Mouse (Mus musculus) liver, adult 2 months (tissue): ENCODE data around the gene Hecw2.

Experiments used
- CTCF ChIP-seq: fragments of 200-500 bp; IDR thresholded peaks from 2 replicates; pipeline ENCODE4 v1.5.1; 2011; ENCODE audit warnings: low read depth, low read length, control low read depth
- POLR2A ChIP-seq: fragments of 200-500 bp; IDR thresholded peaks from 2 replicates; pipeline ENCODE4 v1.6.1; 2011; ENCODE audit warnings: low read length, control low read depth; ENCODE audit not compliant: insufficient read depth; ENCODE audit errors: extremely low read depth

DNA sequence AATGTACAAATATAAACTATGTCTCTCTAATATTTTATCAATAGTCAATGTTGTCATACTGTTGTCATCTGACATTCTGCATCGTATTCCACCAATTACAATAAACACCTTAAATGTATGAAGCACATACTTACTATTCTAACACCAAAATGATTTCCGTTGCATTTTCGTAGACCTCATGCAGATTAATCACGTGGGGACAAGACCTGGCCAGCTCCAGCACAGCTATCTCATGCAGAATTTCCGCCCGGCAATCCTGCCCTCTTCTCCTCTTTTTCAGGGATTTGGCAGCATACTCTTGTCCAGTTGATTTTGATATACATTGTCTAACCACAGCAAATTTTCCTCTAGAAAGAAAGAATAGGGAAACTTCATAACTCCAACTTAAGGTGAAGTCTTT, 423.5 kb downstream of the Hecw2 start:
- no peak for TF ChIP-seq POLR2A
- no peak for TF ChIP-seq CTCF
